Mouse (Mus musculus): ENCODE measurements around the gene Tmem132b. TPM values are rescaled to one million over a fixed set of nuclear protein-coding genes. Genes with fewer than 3 reads are reported as not detected.

The Tmem132b gene
- polyA plus RNA-seq, 1 experiment from 2014 or later: not detected

DNA sequence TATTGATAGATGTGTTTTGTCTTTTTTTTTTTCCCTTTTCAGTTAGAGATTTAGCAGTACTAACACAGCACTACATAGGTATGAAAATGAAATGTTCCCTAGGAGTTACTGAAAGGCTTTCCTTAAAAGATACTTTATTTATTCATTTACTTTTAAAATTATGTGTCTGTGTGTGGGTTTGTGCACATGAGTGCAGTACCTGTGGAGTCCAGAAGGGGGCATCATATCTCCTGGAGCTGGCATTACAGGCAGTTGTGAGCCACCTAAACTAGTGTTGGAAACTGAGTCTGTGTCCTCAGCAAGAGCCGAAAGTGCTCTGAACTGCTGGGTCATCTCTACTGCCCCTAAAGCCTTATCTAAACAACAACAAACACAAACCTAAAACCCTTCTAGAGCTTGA is 261.1 kb downstream of the Tmem132b start:
- WGBS: 70% methylated on average over 1 of the region's 1 CpGs
- H3K4me3 ChIP-seq: no peak overlapping the region
- no peaks in the 10 kb centered on the region for H3K27me3 ChIP-seq
- no peak overlapping the region for H3K9ac ChIP-seq
- H3K4me1 ChIP-seq (replicated peaks): no peaks in the 10 kb centered on the region
- H3K36me3 ChIP-seq: no peaks in the 10 kb centered on the region
- no peak overlapping the region for H3K4me2 ChIP-seq
- no peak overlapping the region for H3K27ac ChIP-seq
- peaks cover 3% of the 10 kb centered on the region; the same call in 1 of the 2 replicates for H3K9me3 ChIP-seq (replicated peaks)
- ATAC-seq (replicated peaks; ENCODE audit: insufficient number of reproducible peaks, insufficient read depth, low FRiP score, low read depth): no peak

DNA sequence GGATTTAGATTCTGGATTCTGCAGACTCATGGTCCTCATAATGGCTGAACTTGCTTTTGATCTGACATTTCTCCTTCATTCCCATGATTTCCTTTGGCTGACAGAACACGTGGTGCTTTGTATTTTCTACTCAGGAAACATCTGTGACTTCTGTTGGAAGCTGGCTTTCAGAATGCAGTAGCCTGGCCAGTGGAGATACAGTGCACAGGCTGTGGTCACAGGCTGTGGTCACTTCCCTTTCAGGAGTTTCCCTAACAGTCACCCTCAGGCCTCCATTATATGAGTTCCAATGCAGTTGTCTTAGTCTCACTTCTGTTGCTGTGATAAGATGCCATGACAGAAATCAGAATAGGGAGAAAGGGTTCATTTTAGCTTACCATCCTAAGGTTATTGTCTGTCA is 262.7 kb downstream of the Tmem132b start:
- no peaks in the 10 kb centered on the region for H3K27me3 ChIP-seq
- no peak for ATAC-seq (replicated peaks; ENCODE audit: insufficient number of reproducible peaks, insufficient read depth, low FRiP score, low read depth)
- WGBS: 26% methylated on average over 1 of the region's 1 CpGs
- H3K4me3 ChIP-seq: no peak overlapping the region
- no peak overlapping the region for H3K9ac ChIP-seq
- H3K27ac ChIP-seq: no peak overlapping the region
- no peak overlapping the region for H3K4me2 ChIP-seq
- no peaks in the 10 kb centered on the region for H3K9me3 ChIP-seq (replicated peaks)
- H3K4me1 ChIP-seq (replicated peaks): no peaks in the 10 kb centered on the region
- no peaks in the 10 kb centered on the region for H3K36me3 ChIP-seq

DNA sequence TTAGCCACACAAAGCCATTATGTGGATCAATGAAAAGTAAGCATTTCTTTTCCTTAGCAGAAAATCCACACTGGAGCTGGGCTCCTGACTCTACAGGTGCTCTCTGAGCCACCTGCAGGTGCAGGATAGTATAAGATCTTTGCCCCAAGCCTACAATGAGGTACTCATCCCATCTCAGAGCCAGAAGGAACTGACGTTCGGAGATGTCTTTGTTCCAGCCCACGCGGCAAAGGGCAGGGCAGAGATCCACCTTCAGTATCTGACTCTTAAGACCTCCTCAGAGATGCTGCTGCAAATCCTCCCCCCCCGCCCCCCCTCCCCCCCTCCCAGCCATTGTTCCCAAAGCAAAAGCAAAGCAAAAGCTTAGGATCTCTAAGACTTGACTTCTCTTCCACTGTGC is 268.0 kb downstream of the Tmem132b start:
- Histone ChIP-seq H3K36me3 (no peaks in the 10 kb centered on the region), H3K4me2 (no peak overlapping the region), H3K27me3 (no peaks in the 10 kb centered on the region), H3K4me1 (replicated peaks) (no peaks in the 10 kb centered on the region), H3K9me3 (replicated peaks) (no peaks in the 10 kb centered on the region), H3K9ac (no peak overlapping the region), H3K27ac (no peak overlapping the region), H3K4me3 (no peak overlapping the region)
- WGBS: 52% methylated on average over 5 of the region's 5 CpGs
- no peak for ATAC-seq (replicated peaks; ENCODE audit: insufficient number of reproducible peaks, insufficient read depth, low FRiP score, low read depth)

DNA sequence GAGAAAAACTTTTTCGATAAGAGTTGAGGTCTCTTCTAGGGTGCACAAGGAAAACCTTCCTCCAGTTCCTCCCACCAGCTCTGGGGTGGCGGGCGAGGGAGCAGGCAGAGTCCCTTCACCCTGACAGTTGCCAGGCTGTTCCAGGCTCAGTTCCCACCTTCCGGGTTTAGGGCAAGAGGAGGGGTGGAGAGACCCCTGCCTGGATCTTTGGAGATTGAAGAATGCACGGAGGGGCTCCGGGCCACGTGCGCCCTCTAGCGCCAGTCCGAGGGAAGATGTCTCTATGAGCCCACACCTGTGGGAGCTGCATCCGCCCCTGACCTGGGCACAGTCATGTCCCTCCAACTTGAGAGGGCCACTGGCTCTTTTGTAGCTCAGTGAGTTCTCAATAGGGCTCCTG is 268.5 kb downstream of the Tmem132b start:
- H3K27ac ChIP-seq: no peak overlapping the region
- H3K27me3 ChIP-seq: no peaks in the 10 kb centered on the region
- no peaks in the 10 kb centered on the region for H3K4me1 ChIP-seq (replicated peaks)
- H3K4me3 ChIP-seq: no peak overlapping the region
- ATAC-seq (replicated peaks; ENCODE audit: insufficient number of reproducible peaks, insufficient read depth, low FRiP score, low read depth): no peak
- no peaks in the 10 kb centered on the region for H3K9me3 ChIP-seq (replicated peaks)
- H3K36me3 ChIP-seq: no peaks in the 10 kb centered on the region
- no peak overlapping the region for H3K9ac ChIP-seq
- no peak overlapping the region for H3K4me2 ChIP-seq
- 13% methylated on average over 11 of the region's 11 CpGs for WGBS

DNA sequence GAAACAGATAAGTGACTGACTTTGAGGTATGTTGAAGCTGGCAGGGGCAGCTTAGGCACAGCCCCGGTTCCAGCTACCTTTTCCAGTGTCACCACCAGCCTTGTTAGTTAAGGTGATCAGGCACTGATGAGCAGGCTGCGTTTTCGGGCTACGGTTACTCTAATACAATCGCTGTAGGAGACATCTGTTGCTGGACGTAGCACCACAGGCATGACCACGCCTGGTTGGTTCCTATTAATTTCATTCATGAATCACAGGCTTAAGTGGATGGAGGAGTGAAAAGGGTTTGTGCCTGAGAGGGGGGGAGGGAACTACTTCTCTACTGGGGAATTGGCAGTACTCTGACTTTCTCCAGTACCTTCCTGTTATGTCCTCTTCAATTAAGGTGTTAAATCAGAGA is 271.2 kb downstream of the Tmem132b start:
- H3K9ac ChIP-seq: no peak overlapping the region
- no peak for ATAC-seq (replicated peaks; ENCODE audit: insufficient number of reproducible peaks, insufficient read depth, low FRiP score, low read depth)
- no peaks in the 10 kb centered on the region for H3K9me3 ChIP-seq (replicated peaks)
- 80% methylated on average over 7 of the region's 7 CpGs for WGBS
- H3K4me2 ChIP-seq: no peak overlapping the region
- no peak overlapping the region for H3K4me3 ChIP-seq
- no peaks in the 10 kb centered on the region for H3K27me3 ChIP-seq
- H3K27ac ChIP-seq: no peak overlapping the region
- no peaks in the 10 kb centered on the region for H3K36me3 ChIP-seq
- H3K4me1 ChIP-seq (replicated peaks): no peaks in the 10 kb centered on the region

DNA sequence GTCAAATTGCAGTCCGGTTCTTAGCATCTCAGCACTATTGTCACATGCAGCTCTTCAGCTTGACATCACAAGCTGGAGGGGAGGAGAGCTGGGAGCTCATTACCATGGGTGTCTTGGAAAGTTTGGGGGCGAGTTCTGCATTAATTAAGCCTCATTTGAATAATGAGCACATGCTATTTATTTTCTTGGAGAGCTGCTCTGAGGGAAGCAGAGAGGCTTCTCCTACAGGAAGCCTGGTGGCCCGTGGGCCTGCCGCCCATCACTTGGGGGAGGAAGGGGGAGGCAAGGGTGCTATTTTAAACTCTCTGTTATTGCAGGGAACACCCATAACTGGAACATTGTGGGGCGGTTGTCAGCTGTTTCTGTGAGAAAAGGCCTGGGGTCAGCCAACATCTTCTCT is 273.8 kb downstream of the Tmem132b start:
- H3K36me3 ChIP-seq: no peaks in the 10 kb centered on the region
- H3K27ac ChIP-seq: no peak overlapping the region
- H3K4me3 ChIP-seq: no peak overlapping the region
- no peaks in the 10 kb centered on the region for H3K4me1 ChIP-seq (replicated peaks)
- no peak overlapping the region for H3K4me2 ChIP-seq
- H3K9me3 ChIP-seq (replicated peaks): no peaks in the 10 kb centered on the region
- no peak for ATAC-seq (replicated peaks; ENCODE audit: insufficient number of reproducible peaks, insufficient read depth, low FRiP score, low read depth)
- H3K27me3 ChIP-seq: no peaks in the 10 kb centered on the region
- 57% methylated on average over 5 of the region's 5 CpGs for WGBS
- no peak overlapping the region for H3K9ac ChIP-seq

DNA sequence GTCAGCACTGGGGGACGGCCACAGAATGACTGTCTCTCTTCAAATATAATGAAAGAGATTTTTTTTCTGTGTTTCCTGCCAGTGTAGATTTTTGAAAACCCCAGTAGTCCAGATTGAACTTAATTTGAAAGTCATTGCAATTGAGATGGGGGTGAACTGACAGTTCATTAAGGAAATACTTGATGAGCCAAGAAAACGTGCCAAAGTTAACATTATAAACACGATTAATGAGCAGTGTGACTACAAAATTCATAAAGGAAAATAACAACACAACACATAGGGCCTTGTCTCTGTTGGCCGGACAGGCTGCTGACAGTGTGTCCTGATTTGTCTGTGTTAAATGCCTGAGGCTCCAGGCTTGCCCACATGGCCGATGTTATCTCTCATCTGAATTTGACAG is 276.3 kb downstream of the Tmem132b start:
- Histone ChIP-seq H3K4me2 (no peak overlapping the region), H3K4me3 (no peak overlapping the region), H3K9me3 (replicated peaks) (no peaks in the 10 kb centered on the region), H3K9ac (no peak overlapping the region), H3K27me3 (no peaks in the 10 kb centered on the region), H3K36me3 (no peaks in the 10 kb centered on the region), H3K27ac (no peak overlapping the region), H3K4me1 (replicated peaks) (no peaks in the 10 kb centered on the region)
- WGBS: 71% methylated on average over 5 of the region's 5 CpGs
- no peak for ATAC-seq (replicated peaks; ENCODE audit: insufficient number of reproducible peaks, insufficient read depth, low FRiP score, low read depth)

DNA sequence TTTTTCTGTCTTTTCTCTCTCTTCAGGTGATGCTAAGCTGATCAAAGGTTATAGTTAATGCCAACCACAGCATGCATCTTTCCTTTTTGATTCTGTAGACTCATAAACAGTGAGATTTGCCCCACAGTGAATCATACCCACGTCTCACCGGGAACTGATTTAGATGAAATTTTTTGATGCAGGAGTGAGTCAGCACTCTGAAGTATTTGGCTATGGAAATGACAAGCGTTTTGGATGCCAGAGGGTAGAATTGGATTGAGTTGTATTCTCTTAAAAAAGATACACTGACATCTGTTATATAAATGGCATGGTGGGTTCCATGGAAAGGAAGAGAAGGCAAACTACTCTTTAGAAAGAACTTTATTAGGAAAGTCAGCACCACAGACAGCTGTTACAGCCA is 297.8 kb downstream of the Tmem132b start:
- Histone ChIP-seq H3K4me1 (replicated peaks) (no peaks in the 10 kb centered on the region), H3K4me2 (no peak overlapping the region), H3K27ac (no peak overlapping the region), H3K9ac (no peak overlapping the region), H3K27me3 (no peaks in the 10 kb centered on the region), H3K9me3 (replicated peaks) (no peaks in the 10 kb centered on the region), H3K36me3 (no peaks in the 10 kb centered on the region), H3K4me3 (no peak overlapping the region)
- ATAC-seq (replicated peaks; ENCODE audit: insufficient number of reproducible peaks, insufficient read depth, low FRiP score, low read depth): no peak
- WGBS: 68% methylated on average over 3 of the region's 3 CpGs

DNA sequence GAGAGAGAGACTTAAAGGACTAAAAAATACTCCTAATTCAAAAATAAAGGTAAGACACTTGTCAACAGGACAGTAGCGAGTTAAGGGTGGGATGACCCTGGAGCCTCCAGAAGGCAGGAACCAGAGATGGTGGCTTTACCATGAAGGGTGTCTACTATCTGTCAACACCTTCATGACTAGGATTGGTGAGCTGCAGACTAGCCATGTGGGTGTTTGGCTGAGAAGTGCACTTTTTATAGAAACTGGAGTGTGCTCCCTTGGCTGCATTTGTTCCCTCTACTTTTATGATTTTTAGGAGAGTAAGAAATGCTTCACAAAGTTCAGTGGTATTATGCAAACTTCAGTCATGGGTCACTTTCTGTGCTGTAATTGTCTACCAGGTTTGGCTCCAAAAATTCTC is 304.3 kb downstream of the Tmem132b start:
- Histone ChIP-seq H3K27ac (no peak overlapping the region), H3K4me2 (no peak overlapping the region), H3K27me3 (no peaks in the 10 kb centered on the region), H3K4me1 (replicated peaks) (no peaks in the 10 kb centered on the region), H3K9ac (no peak overlapping the region), H3K9me3 (replicated peaks) (no peaks in the 10 kb centered on the region), H3K4me3 (no peak overlapping the region), H3K36me3 (no peaks in the 10 kb centered on the region)
- no peak for ATAC-seq (replicated peaks; ENCODE audit: insufficient number of reproducible peaks, insufficient read depth, low FRiP score, low read depth)
- 73% methylated on average over 1 of the region's 1 CpGs for WGBS

DNA sequence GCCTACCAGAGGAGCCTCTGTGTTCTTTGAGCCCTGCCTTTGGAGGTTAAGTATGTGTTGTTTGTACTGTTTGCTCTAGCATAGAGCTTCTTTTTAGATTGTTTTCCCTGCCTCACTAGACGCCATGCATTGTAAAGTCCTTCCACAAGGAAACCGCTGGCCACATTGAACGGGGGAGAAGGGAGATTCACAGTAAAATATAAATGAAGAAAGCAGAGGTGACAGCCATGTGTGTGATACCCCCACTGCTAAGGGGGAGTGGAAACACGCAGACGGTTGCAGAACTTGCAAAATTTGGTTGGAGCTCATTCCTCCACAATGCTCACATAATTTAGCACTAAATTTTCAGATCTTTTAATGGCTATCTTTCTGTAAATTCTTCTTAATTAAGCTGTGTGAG is 305.2 kb downstream of the Tmem132b start:
- H3K9me3 ChIP-seq (replicated peaks): no peaks in the 10 kb centered on the region
- H3K4me2 ChIP-seq: no peak overlapping the region
- no peaks in the 10 kb centered on the region for H3K27me3 ChIP-seq
- H3K9ac ChIP-seq: no peak overlapping the region
- no peaks in the 10 kb centered on the region for H3K36me3 ChIP-seq
- no peak for ATAC-seq (replicated peaks; ENCODE audit: insufficient number of reproducible peaks, insufficient read depth, low FRiP score, low read depth)
- H3K4me3 ChIP-seq: no peak overlapping the region
- WGBS: 85% methylated on average over 5 of the region's 5 CpGs
- no peaks in the 10 kb centered on the region for H3K4me1 ChIP-seq (replicated peaks)
- no peak overlapping the region for H3K27ac ChIP-seq

Other genes with a start within 250 kb of the Tmem132b start
- gene Scarb1, start 190.7 kb upstream of the Tmem132b start, polyA plus RNA-seq (2015; fragmentation: Nextera tagmentation; extraction: Ambion mirVana): 54.8 and 68.1 TPM in 2 replicates
- gene Gm10382, start 142.5 kb upstream of the Tmem132b start, polyA plus RNA-seq (2015; fragmentation: Nextera tagmentation; extraction: Ambion mirVana): 0.30 and 0.48 TPM in 2 replicates
- 782 and 963 TPM in 2 replicates for gene Ubc, start 141.6 kb upstream of the Tmem132b start, polyA plus RNA-seq (2015; fragmentation: Nextera tagmentation; extraction: Ambion mirVana)
- 7.0 and 10.4 TPM in 2 replicates for gene Dhx37, start 97.7 kb upstream of the Tmem132b start, polyA plus RNA-seq (2015; fragmentation: Nextera tagmentation; extraction: Ambion mirVana)
- 36.5 and 40.7 TPM in 2 replicates for gene Bri3bp, start 90.2 kb upstream of the Tmem132b start, polyA plus RNA-seq (2015; fragmentation: Nextera tagmentation; extraction: Ambion mirVana)
- 9.8 and 18.4 TPM in 2 replicates for gene Aacs, start 56.0 kb upstream of the Tmem132b start, polyA plus RNA-seq (2015; fragmentation: Nextera tagmentation; extraction: Ambion mirVana)